Mouse (Mus musculus) naive thymus-derived CD4-positive, alpha-beta T cell, adult 2 months (primary cell): Measurements from ENCODE around the gene Fos.
A peak's percentile ranks its signal among the peaks of the same experiment; 100 is the strongest.

Source experiments
- DNase-seq: peaks from one replicate; pipeline ENCODE4 v3.0.0-alpha.2; 2011; ENCODE audit warnings: low read depth

Fos gene

GRCm38 (mm10) chr12:85461913-85462663, 11.6 kb upstream of the Fos start:
- DNase-seq: no peak

GRCm38 (mm10) chr12:85462802-85463201, 10.9 kb upstream of the Fos start:
- no peak for DNase-seq

GRCm38 (mm10) chr12:85464431-85464830, 9.3 kb upstream of the Fos start:
- no peak for DNase-seq

- no peak for DNase-seq
Observed at GRCm38 (mm10) chr12:85464902-85465301, 8.8 kb upstream of the Fos start.

- no peak for DNase-seq
Observed at GRCm38 (mm10) chr12:85467854-85468253, 5.8 kb upstream of the Fos start.

- peak; percentile 57 for DNase-seq
Observed at GRCm38 (mm10) chr12:85468666-85469065, 5.0 kb upstream of the Fos start.

- peak; percentile 80 for DNase-seq
Observed at GRCm38 (mm10) chr12:85471920-85472655, 1.6 kb upstream of the Fos start.

GRCm38 (mm10) chr12:85472656-85473410, 857 bp upstream of the Fos start:
- peak; percentile 75 for DNase-seq

GRCm38 (mm10) chr12:85474298-85475231, 875 bp downstream of the Fos start:
- DNase-seq: peak; percentile 85

GRCm38 (mm10) chr12:85475232-85475919, 1.7 kb downstream of the Fos start:
- DNase-seq: peak; percentile 56

GRCm38 (mm10) chr12:85475920-85476828, 2.5 kb downstream of the Fos start:
- peak; percentile 63 for DNase-seq

- DNase-seq: peak; percentile 69
Observed at GRCm38 (mm10) chr12:85477219-85477618, 3.5 kb downstream of the Fos start.

GRCm38 (mm10) chr12:85477804-85478203, 4.1 kb downstream of the Fos start:
- peak; percentile 66 for DNase-seq

- no peak for DNase-seq
Observed at GRCm38 (mm10) chr12:85478696-85479095, 5.0 kb downstream of the Fos start.

- no peak for DNase-seq
Observed at GRCm38 (mm10) chr12:85479190-85479589, 5.5 kb downstream of the Fos start.

- peak; percentile 63 for DNase-seq
Observed at GRCm38 (mm10) chr12:85483155-85483554, 9.5 kb downstream of the Fos start.

GRCm38 (mm10) chr12:85484655-85485054, 11.0 kb downstream of the Fos start:
- peak; percentile 36 for DNase-seq

GRCm38 (mm10) chr12:85485890-85486765, 12.4 kb downstream of the Fos start:
- DNase-seq: peak; percentile 98

- peak; percentile 67 for DNase-seq
Observed at GRCm38 (mm10) chr12:85486766-85487069, 13.0 kb downstream of the Fos start.
